Comparison of ENCODE assay signal across 8 mouse cellular contexts in the genomic region with DNA sequence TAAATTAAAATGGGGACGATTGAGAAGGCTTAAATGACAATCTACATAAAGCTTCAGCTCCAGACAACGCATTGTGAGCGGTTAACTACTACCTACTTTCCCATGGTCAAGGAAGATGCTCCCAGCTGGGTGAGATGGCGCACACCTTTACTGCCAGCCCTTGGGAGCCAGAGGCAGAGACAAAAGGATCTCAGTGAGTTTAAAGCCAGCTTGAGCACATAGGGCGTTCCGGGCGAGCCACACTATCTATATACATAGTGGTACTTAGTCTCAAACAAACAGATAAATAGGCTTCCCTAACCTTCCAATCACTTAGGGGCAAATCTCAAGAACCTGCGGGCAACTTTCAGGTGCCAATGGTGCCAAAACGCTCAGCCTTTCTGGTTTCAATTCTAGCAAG. TPM values are rescaled to one million over a fixed set of nuclear protein-coding genes. Genes with fewer than 3 reads are reported as not detected.
DNase-seq lines count a peak whose midpoint lies in the region; ATAC-seq lines count a peak whose summit lies in the region.

No protein-coding gene starts in this region.

- ATAC-seq in heart, embryonic 12.5 days (ENCODE audit: insufficient number of reproducible peaks, low FRiP score), result no peak
- peak; percentile 49; the same call in 1 of the 2 replicates for ATAC-seq in megakaryocyte-erythroid progenitor cell, adult 5-6 weeks (replicated peaks; ENCODE audit: low FRiP score, low TSS enrichment, poor library complexity, severe bottlenecking)

- H3K9me3 ChIP-seq in heart, embryonic 12.5 days (replicated peaks), result no peaks in the 10 kb centered on the region
- no peaks in the 10 kb centered on the region for H3K9me3 ChIP-seq in hindbrain, embryonic 10.5 days

- peak overlapping the region; percentile 87 for H3K9ac ChIP-seq in heart, embryonic 12.5 days

- H3K4me3 ChIP-seq in heart, embryonic 12.5 days, result peak overlapping the region; percentile 88
- H3K4me3 ChIP-seq in hindbrain, embryonic 10.5 days, result peak overlapping the region; percentile 86

- H3K36me3 ChIP-seq in heart, embryonic 12.5 days, result peaks cover 27% of the 10 kb centered on the region
- H3K36me3 ChIP-seq in hindbrain, embryonic 10.5 days, result peaks cover 22% of the 10 kb centered on the region

- peak overlapping the region; percentile 86 for H3K27ac ChIP-seq in heart, embryonic 12.5 days (ENCODE audit: poor library complexity, severe bottlenecking)
- peak overlapping the region; percentile 94 for H3K27ac ChIP-seq in hindbrain, embryonic 10.5 days

- WGBS in heart, embryonic 12.5 days, result 15% methylated on average over 9 of the region's 9 CpGs
- 28% methylated on average over 9 of the region's 9 CpGs for WGBS in hindbrain, embryonic 10.5 days

- peak overlapping the region; percentile 88 for H3K4me2 ChIP-seq in heart, embryonic 12.5 days

- H3K4me1 ChIP-seq in heart, embryonic 12.5 days (replicated peaks), result peaks cover 28% of the 10 kb centered on the region
- peaks cover 33% of the 10 kb centered on the region for H3K4me1 ChIP-seq in hindbrain, embryonic 10.5 days (replicated peaks)

- DNase-seq in heart, postnatal 10 days, result no peak
- DNase-seq in Muller cell, postnatal 12 days (ENCODE audit: inconsistent ontology term), result peak; percentile 54
- no peak for DNase-seq in hindbrain, embryonic 10.5 days (ENCODE audit: low spot score)
- no peak for DNase-seq in T-cell, adult 2 months (ENCODE audit: low spot score)
- DNase-seq in gastrocnemius, adult 8-10 months (ENCODE audit: low spot score in 2 of 2), result no peak
- no peak for DNase-seq in embryo, embryonic 10 days (ENCODE audit: low spot score)

- intact Hi-C loops in heart, postnatal 10 days (cut with DNase I), result no loop called here

- H3K27me3 ChIP-seq in heart, embryonic 12.5 days (replicated peaks), result no peaks in the 10 kb centered on the region
- no peaks in the 10 kb centered on the region for H3K27me3 ChIP-seq in hindbrain, embryonic 10.5 days (ENCODE audit: insufficient read depth, poor library complexity, severe bottlenecking)

RNA-seq across cellular contexts. Expression of gene Pam16, which starts 0.7 kb away (rescaled TPM):
- 127 and 128 TPM in 2 replicates for polyA plus RNA-seq in heart, embryonic 12.5 days (2016; fragmentation: Nextera tagmentation; extraction: Ambion mirVana)
- 100 to 1,000 TPM in 1 of 2 experiments, 10 to 100 TPM in 1; 96.6 to 125 TPM for total RNA-seq in heart, postnatal 10 days (2021)
- polyA plus RNA-seq in hindbrain, embryonic 10.5 days (2016; fragmentation: Nextera tagmentation; extraction: Ambion mirVana), result 88.0 and 131 TPM in 2 replicates
- total RNA-seq in megakaryocyte-erythroid progenitor cell, adult 5-6 weeks (2014; fragmentation: Nextera tagmentation), result 76.0 and 100 TPM in 2 replicates
- total RNA-seq in megakaryocyte-erythroid progenitor cell, adult 5-6 weeks (2017), result 18.2 and 24.0 TPM in 2 replicates
- total RNA-seq in gastrocnemius, adult 8-10 months (2022), result 100 to 1,000 TPM in 3 of 4 experiments, 10 to 100 TPM in 1; 93.3 to 129 (median 113) TPM

RNA-seq across cellular contexts. Expression of gene Vasn, which starts 15.7 kb away (rescaled TPM):
- polyA plus RNA-seq in heart, embryonic 12.5 days (2016; fragmentation: Nextera tagmentation; extraction: Ambion mirVana), result 14.8 and 16.4 TPM in 2 replicates
- 10 to 100 TPM; 13.6 to 18.0 TPM for total RNA-seq in heart, postnatal 10 days (2021)
- polyA plus RNA-seq in hindbrain, embryonic 10.5 days (2016; fragmentation: Nextera tagmentation; extraction: Ambion mirVana), result 10.3 and 12.6 TPM in 2 replicates
- total RNA-seq in megakaryocyte-erythroid progenitor cell, adult 5-6 weeks (2014; fragmentation: Nextera tagmentation), result not detected in 2 replicates
- total RNA-seq in megakaryocyte-erythroid progenitor cell, adult 5-6 weeks (2017), result 0.38 and 0.65 TPM in 2 replicates
- total RNA-seq in gastrocnemius, adult 8-10 months (2022), result 1 to 10 TPM; 2.5 to 4.3 (median 3.9) TPM

RNA-seq across cellular contexts. Expression of gene Dnaja3, which starts 15.7 kb away (rescaled TPM):
- polyA plus RNA-seq in heart, embryonic 12.5 days (2016; fragmentation: Nextera tagmentation; extraction: Ambion mirVana), result 77.6 and 77.7 TPM in 2 replicates
- total RNA-seq in heart, postnatal 10 days (2021), result 100 to 1,000 TPM; 106 to 107 TPM
- 60.7 and 62.7 TPM in 2 replicates for polyA plus RNA-seq in hindbrain, embryonic 10.5 days (2016; fragmentation: Nextera tagmentation; extraction: Ambion mirVana)
- total RNA-seq in megakaryocyte-erythroid progenitor cell, adult 5-6 weeks (2014; fragmentation: Nextera tagmentation), result 56.5 and 81.2 TPM in 2 replicates
- total RNA-seq in megakaryocyte-erythroid progenitor cell, adult 5-6 weeks (2017), result 71.0 and 106 TPM in 2 replicates
- 100 to 1,000 TPM in 1 of 4 experiments, 10 to 100 TPM in 3; 99.4 to 103 (median 99.8) TPM for total RNA-seq in gastrocnemius, adult 8-10 months (2022)

RNA-seq across cellular contexts. Expression of gene Glis2, which starts 29.6 kb away (rescaled TPM):
- polyA plus RNA-seq in heart, embryonic 12.5 days (2016; fragmentation: Nextera tagmentation; extraction: Ambion mirVana), result 24.9 and 25.5 TPM in 2 replicates
- total RNA-seq in heart, postnatal 10 days (2021), result 10 to 100 TPM; 27.6 to 34.5 TPM
- 27.3 and 27.9 TPM in 2 replicates for polyA plus RNA-seq in hindbrain, embryonic 10.5 days (2016; fragmentation: Nextera tagmentation; extraction: Ambion mirVana)
- 2.0 TPM in 1 of 2 replicates, not detected in the other for total RNA-seq in megakaryocyte-erythroid progenitor cell, adult 5-6 weeks (2014; fragmentation: Nextera tagmentation)
- total RNA-seq in megakaryocyte-erythroid progenitor cell, adult 5-6 weeks (2017), result 0.33 TPM in 1 of 2 replicates, not detected in the other
- 1 to 10 TPM; 1.8 to 4.0 (median 3.5) TPM for total RNA-seq in gastrocnemius, adult 8-10 months (2022)

RNA-seq across cellular contexts. Expression of gene Coro7, which starts 55.5 kb away (rescaled TPM):
- polyA plus RNA-seq in heart, embryonic 12.5 days (2016; fragmentation: Nextera tagmentation; extraction: Ambion mirVana), result 14.8 and 15.3 TPM in 2 replicates
- 10 to 100 TPM; 24.6 to 26.1 TPM for total RNA-seq in heart, postnatal 10 days (2021)
- 24.4 and 25.5 TPM in 2 replicates for polyA plus RNA-seq in hindbrain, embryonic 10.5 days (2016; fragmentation: Nextera tagmentation; extraction: Ambion mirVana)
- total RNA-seq in megakaryocyte-erythroid progenitor cell, adult 5-6 weeks (2014; fragmentation: Nextera tagmentation), result 48.2 and 78.5 TPM in 2 replicates
- total RNA-seq in megakaryocyte-erythroid progenitor cell, adult 5-6 weeks (2017), result 10.4 and 15.7 TPM in 2 replicates
- 10 to 100 TPM; 11.7 to 15.1 (median 14.0) TPM for total RNA-seq in gastrocnemius, adult 8-10 months (2022)
